ENCODE assay signal across 14 mouse cellular contexts in genomic region chr15:11489116-11489515, GRCm38 (mm10).
"Had no signal": no experiment of that assay in that cellular context is flagged by ENCODE, and none has a peak within 500 bp of the region (broad histone marks: within the 10 kb centered on the region; RNA-seq: fewer than 3 reads in every experiment).

No protein-coding gene starts in this region.

- H3K9me3 ChIP-seq: midbrain, embryonic 10.5 days; midbrain, embryonic 12.5 days; neural tube, embryonic 12.5 days had no signal

- H3K27ac ChIP-seq: midbrain, embryonic 10.5 days; midbrain, embryonic 12.5 days; neural tube, embryonic 12.5 days had no signal

- H3K4me2 ChIP-seq: midbrain, embryonic 12.5 days; neural tube, embryonic 12.5 days had no signal

- H3K9ac ChIP-seq: midbrain, embryonic 12.5 days; neural tube, embryonic 12.5 days had no signal

- H3K4me3 ChIP-seq: midbrain, embryonic 10.5 days; midbrain, embryonic 12.5 days; neural tube, embryonic 12.5 days had no signal

- DNase-seq: lung, adult 2 months; lung, postnatal 10 days; lung, postnatal 4 days; midbrain, embryonic 14.5 days; right cerebral cortex, postnatal 25 days; right cerebral cortex, postnatal 4 days; spleen, adult 18-20 months; thymus, adult 18-20 months; thymus, postnatal 14 days; thymus, postnatal 36 days had no signal

- H3K36me3 ChIP-seq: midbrain, embryonic 10.5 days; midbrain, embryonic 12.5 days; neural tube, embryonic 12.5 days had no signal

- ATAC-seq: midbrain, embryonic 16.5 days had no signal

- H3K4me1 ChIP-seq: midbrain, embryonic 10.5 days; midbrain, embryonic 12.5 days; neural tube, embryonic 12.5 days had no signal

- H3K27me3 ChIP-seq: midbrain, embryonic 12.5 days; neural tube, embryonic 12.5 days had no signal
